Mouse (Mus musculus): ENCODE measurements at regions not wholly inside any gene's neighbourhood (a gene's known extent, or its start where the extent isn't known, plus 50 kb on each side); places are given as distances from the start of the nearest gene placed in this dataset.

- no peak for ATAC-seq (ENCODE audit: insufficient number of reproducible peaks, low FRiP score, low TSS enrichment)
Measured at GRCm38 (mm10) chr2:105525111-105525610, 126.0 kb upstream of the Rcn1 start.

- no peak for ATAC-seq (ENCODE audit: insufficient number of reproducible peaks, low FRiP score, low TSS enrichment)
Measured at GRCm38 (mm10) chr2:105528535-105528934, 129.4 kb upstream of the Rcn1 start.

- ATAC-seq (ENCODE audit: insufficient number of reproducible peaks, low FRiP score, low TSS enrichment) = no peak
Measured at GRCm38 (mm10) chr2:105544099-105544498, 124.6 kb upstream of the Pax6 start.

GRCm38 (mm10) chr2:105552092-105552491, 116.6 kb upstream of the Pax6 start:
- no peak for ATAC-seq (ENCODE audit: insufficient number of reproducible peaks, low FRiP score, low TSS enrichment)

GRCm38 (mm10) chr2:105586782-105587181, 81.9 kb upstream of the Pax6 start:
- 0 out of 2 replicates have a peak, but pooled peaks have one; percentile 40 for ATAC-seq (ENCODE audit: insufficient number of reproducible peaks, low FRiP score, low TSS enrichment)

GRCm38 (mm10) chr2:105594131-105594530, 74.6 kb upstream of the Pax6 start:
- ATAC-seq (ENCODE audit: insufficient number of reproducible peaks, low FRiP score, low TSS enrichment) = no peak

- ATAC-seq (ENCODE audit: insufficient number of reproducible peaks, low FRiP score, low TSS enrichment) = peak; percentile 62
Measured at GRCm38 (mm10) chr2:105604553-105605116, 64.1 kb upstream of the Pax6 start.

GRCm38 (mm10) chr2:105607969-105608538, 60.6 kb upstream of the Pax6 start:
- ATAC-seq (ENCODE audit: insufficient number of reproducible peaks, low FRiP score, low TSS enrichment) = peak; percentile 41

- no peak for ATAC-seq (ENCODE audit: insufficient number of reproducible peaks, low FRiP score, low TSS enrichment)
Measured at GRCm38 (mm10) chr2:105608756-105609155, 59.9 kb upstream of the Pax6 start.

GRCm38 (mm10) chr2:105611014-105611413, 57.7 kb upstream of the Pax6 start:
- ATAC-seq (ENCODE audit: insufficient number of reproducible peaks, low FRiP score, low TSS enrichment) = no peak

- no peak for ATAC-seq (ENCODE audit: insufficient number of reproducible peaks, low FRiP score, low TSS enrichment)
Measured at GRCm38 (mm10) chr2:105611651-105612050, 57.0 kb upstream of the Pax6 start.

- ATAC-seq (ENCODE audit: insufficient number of reproducible peaks, low FRiP score, low TSS enrichment) = no peak
Measured at GRCm38 (mm10) chr2:105612051-105612664, 56.5 kb upstream of the Pax6 start.

GRCm38 (mm10) chr2:105612706-105613105, 56.0 kb upstream of the Pax6 start:
- ATAC-seq (ENCODE audit: insufficient number of reproducible peaks, low FRiP score, low TSS enrichment) = no peak

- no peak for ATAC-seq (ENCODE audit: insufficient number of reproducible peaks, low FRiP score, low TSS enrichment)
Measured at GRCm38 (mm10) chr2:105613243-105613642, 55.5 kb upstream of the Pax6 start.

- peak; percentile 93 for ATAC-seq (ENCODE audit: insufficient number of reproducible peaks, low FRiP score, low TSS enrichment)
Measured at GRCm38 (mm10) chr2:105615891-105616733, 52.6 kb upstream of the Pax6 start.

Data from cerebellum, adult (tissue).